Mouse (Mus musculus): ENCODE measurements around the gene Troap.
A peak's percentile ranks its signal among the peaks of the same experiment; 100 is the strongest.

DNA sequence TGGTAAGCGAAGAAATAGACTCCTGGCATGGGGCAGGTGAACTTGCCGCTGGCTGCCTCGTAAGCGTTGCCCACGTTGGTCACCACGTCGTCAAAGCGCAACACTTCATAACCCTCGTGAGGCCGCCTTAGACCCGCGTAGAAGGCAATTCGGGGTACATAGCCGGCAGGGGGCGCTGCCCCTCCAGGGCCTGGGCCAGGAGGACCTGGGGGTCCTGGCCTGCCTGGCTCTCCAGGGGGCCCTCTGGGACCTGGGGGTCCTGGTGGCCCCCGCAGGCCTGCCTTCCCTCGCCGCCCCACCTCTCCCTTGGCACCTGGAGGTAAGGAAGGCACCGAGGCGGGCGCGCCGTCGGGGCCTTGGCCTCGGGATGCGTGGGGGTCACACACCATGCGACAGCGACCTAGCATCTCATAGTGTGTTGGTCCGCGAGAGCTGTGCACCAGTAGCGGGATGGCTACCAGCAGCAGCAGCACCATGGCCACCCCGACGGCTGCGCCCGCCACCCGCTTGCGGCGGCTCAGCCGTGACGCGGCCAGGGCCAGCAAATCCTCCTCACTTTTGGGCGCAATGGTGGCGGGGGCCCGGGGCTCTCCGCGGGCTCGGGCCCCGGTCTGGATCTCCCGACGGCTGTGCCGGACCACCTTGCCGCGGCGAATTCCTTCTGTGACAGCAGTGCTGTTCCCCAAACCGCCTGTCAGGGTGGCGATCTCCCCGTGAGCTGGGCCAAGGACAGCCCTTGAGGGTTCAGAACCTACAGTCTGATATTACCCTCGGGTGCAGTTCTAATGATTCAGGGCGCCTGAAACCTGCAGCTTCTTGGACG lies 13.1 kb downstream of the Troap start, which contains the start of gene C1ql4:
- TF ChIP-seq TAL1 (IDR thresholded peaks at IDR 0.05; ENCODE audit: low read length): no peak
- no peak for TF ChIP-seq CHD1 (IDR thresholded peaks at IDR 0.05; ENCODE audit: low read depth, low read length)
- no peak for TF ChIP-seq ETS1 (IDR thresholded peaks at IDR 0.05; ENCODE audit: low read depth, low read length)
- TF ChIP-seq EP300 (IDR thresholded peaks at IDR 0.05; ENCODE audit: low read depth in 1 of 2, low read length in 2 of 2): no peak
- 0 out of 6 replicates have a peak, but pooled peaks of 1 of the 3 experiments have one; percentile 1 for TF ChIP-seq CTCF (IDR thresholded peaks at IDR 0.05 in 2 of 3, conservative IDR thresholded peaks at IDR 0.05 in 1 of 3; ENCODE audit: control insufficient read depth in 1 of 3, insufficient read depth in 1 of 3, low read depth in 2 of 3, low read length in 3 of 3, poor library complexity in 1 of 3, severe bottlenecking in 1 of 3)
- TF ChIP-seq USF1 (IDR thresholded peaks at IDR 0.05; ENCODE audit: low read depth, low read length): no peak
- TF ChIP-seq MAFK (IDR thresholded peaks at IDR 0.05; ENCODE audit: borderline replicate concordance, low read depth, low read length): no peak
- TF ChIP-seq POLR2A (IDR thresholded peaks at IDR 0.05; ENCODE audit: control insufficient read depth in 1 of 2, insufficient read depth in 1 of 2, low read depth in 1 of 2, low read length in 2 of 2, poor library complexity in 1 of 2): no peak
- no peak for TF ChIP-seq ZKSCAN1 (IDR thresholded peaks at IDR 0.05; ENCODE audit: low read depth, low read length)
- no peak for TF ChIP-seq NELFE (IDR thresholded peaks at IDR 0.05; ENCODE audit: low read depth, low read length)
- no peak for TF ChIP-seq HCFC1 (IDR thresholded peaks at IDR 0.05; ENCODE audit: low read depth, low read length)
- no peak for TF ChIP-seq ZC3H11A (IDR thresholded peaks at IDR 0.05; ENCODE audit: low read depth, low read length)
- TF ChIP-seq KAT2A (conservative IDR thresholded peaks at IDR 0.05; ENCODE audit: low read depth, low read length): no peak
- no peak for TF ChIP-seq GATA1 (IDR thresholded peaks at IDR 0.05; ENCODE audit: low read depth, low read length)

Data from MEL (cell line).